Mouse (Mus musculus): ENCODE data around the gene Olfr1220. TPM values are rescaled to one million over a fixed set of nuclear protein-coding genes. Genes with fewer than 3 reads are reported as not detected.

Gene Olfr1220
- not detected in 2 replicates for polyA plus RNA-seq (2016; fragmentation: Nextera tagmentation; extraction: Ambion mirVana)

DNA sequence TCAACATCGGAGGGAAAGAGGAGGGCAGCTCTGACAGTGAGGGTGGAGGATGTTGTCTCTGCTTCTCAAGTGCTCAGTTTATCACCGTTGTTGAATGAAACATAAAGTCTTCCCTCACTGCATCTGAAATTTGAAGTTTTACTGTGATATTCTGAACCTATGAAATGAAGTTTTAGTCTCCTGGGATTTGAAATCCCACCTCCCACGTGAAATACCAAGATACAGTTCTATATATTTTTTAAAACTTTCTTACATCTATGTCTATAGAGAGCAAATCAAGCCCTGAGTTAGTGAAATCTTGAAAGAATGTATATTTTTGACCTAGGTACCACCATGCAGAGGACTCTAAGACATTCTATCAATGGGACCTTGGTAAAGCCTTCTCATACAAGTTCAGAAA is at the start of gene Olfr1220:
Gene Olfr1220, minus strand, starts transcription at position 101 of the 400 bp plus-strand sequence.
- no peak within 1 kb of the TSS for H3K4me3 ChIP-seq (replicated peaks)
- 82% methylated on average over 3 of the region's 3 CpGs for WGBS
- no peaks in the 10 kb centered on the region for H3K36me3 ChIP-seq
- ATAC-seq (ENCODE audit: insufficient number of reproducible peaks, insufficient read depth, low FRiP score, low TSS enrichment, low read depth) = no peak
- H3K27me3 ChIP-seq = no peaks in the 10 kb centered on the region
- no peak within 1 kb of the TSS for H3K4me2 ChIP-seq
- no peaks in the 10 kb centered on the region for H3K9me3 ChIP-seq
- H3K4me1 ChIP-seq (replicated peaks) = no peaks in the 10 kb centered on the region
- no peak within 1 kb of the TSS for H3K9ac ChIP-seq (replicated peaks)
- no peak within 1 kb of the TSS for H3K27ac ChIP-seq

DNA sequence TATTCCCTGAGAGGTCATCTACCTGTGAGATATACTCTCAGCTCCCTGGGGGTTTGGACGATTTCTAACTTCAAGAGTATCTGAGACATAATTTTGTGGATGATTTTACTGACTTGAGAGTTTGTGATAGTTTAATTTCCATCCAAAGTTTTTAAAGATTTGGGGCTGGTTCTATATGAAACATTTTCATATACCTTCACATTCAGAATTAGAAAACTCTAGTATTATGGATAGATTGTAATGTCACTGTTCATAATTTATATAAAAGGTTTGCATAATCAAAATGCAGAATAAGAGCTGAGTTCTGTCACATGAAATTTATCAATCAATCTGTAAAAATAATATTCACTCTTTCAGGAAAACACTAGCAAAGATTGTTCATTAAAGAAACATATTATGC is 44.8 kb upstream of the Olfr1220 start, which contains the start of gene Olfr1223:
Gene Olfr1223, minus strand, starts transcription at position 101 of the 400 bp plus-strand sequence.
- H3K27me3 ChIP-seq = no peaks in the 10 kb centered on the region
- H3K4me3 ChIP-seq (replicated peaks) = no peak within 1 kb of the TSS
- H3K4me1 ChIP-seq (replicated peaks) = no peaks in the 10 kb centered on the region
- no peak within 1 kb of the TSS for H3K27ac ChIP-seq
- no peak within 1 kb of the TSS for H3K9ac ChIP-seq (replicated peaks)
- H3K9me3 ChIP-seq = no peaks in the 10 kb centered on the region
- 69% methylated on average over 1 of the region's 1 CpGs for WGBS
- no peak for ATAC-seq (ENCODE audit: insufficient number of reproducible peaks, insufficient read depth, low FRiP score, low TSS enrichment, low read depth)
- no peaks in the 10 kb centered on the region for H3K36me3 ChIP-seq
- H3K4me2 ChIP-seq = no peak within 1 kb of the TSS

DNA sequence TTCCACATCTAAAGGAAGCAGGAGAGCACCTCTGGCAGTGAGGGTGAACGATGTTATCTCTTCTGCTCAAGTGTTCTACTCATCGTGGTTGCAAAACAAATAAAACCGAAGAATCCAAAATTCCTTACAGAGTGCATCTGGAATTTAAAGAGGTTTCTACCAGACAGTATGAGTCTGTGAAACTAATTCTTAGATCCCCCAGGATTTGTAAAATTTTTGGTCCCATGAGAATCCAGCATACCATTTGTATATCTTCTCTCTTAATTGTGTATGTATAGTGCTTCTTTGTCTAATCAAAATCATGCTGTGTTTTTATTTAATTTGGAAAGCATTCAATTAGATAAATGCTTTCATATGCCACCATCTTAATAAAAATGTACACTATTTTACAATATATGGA is 26.3 kb upstream of the Olfr1220 start, which contains the start of gene Olfr1222:
Gene Olfr1222, minus strand, starts transcription at position 101 of the 400 bp plus-strand sequence.
- Histone ChIP-seq H3K27me3 (no peaks in the 10 kb centered on the region), H3K9me3 (no peaks in the 10 kb centered on the region), H3K4me1 (replicated peaks) (no peaks in the 10 kb centered on the region), H3K4me3 (replicated peaks) (no peak within 1 kb of the TSS), H3K36me3 (no peaks in the 10 kb centered on the region), H3K27ac (no peak within 1 kb of the TSS), H3K9ac (replicated peaks) (no peak within 1 kb of the TSS), H3K4me2 (no peak within 1 kb of the TSS)
- WGBS = 83% methylated on average over 3 of the region's 3 CpGs
- no peak for ATAC-seq (ENCODE audit: insufficient number of reproducible peaks, insufficient read depth, low FRiP score, low TSS enrichment, low read depth)

DNA sequence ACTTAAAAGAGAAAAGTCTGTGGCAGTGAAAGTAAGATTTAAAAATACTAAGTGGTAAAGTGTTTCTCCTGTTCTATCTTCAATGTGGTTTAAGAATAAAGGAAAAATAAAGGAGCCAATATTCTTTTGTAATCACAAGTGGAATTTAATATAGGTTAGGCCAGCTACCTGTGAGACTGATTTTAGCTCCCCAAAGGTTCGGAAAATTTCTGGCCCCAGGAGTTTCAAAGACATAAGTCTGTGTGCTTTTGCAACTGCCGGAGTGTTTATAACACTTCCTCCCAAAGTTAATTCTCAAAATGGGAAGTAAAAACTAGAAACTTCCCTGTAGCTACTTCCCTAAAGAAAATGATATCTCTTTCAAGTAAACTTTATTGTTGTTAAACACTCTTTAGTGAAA is 10.5 kb upstream of the Olfr1220 start, which contains the start of gene Olfr1221:
Gene Olfr1221, minus strand, starts transcription at position 101 of the 400 bp plus-strand sequence.
- no peaks in the 10 kb centered on the region for H3K4me1 ChIP-seq (replicated peaks)
- WGBS = 90% methylated on average over 2 of the region's 2 CpGs
- H3K9me3 ChIP-seq = no peaks in the 10 kb centered on the region
- H3K27me3 ChIP-seq = no peaks in the 10 kb centered on the region
- no peak within 1 kb of the TSS for H3K9ac ChIP-seq (replicated peaks)
- H3K4me3 ChIP-seq (replicated peaks) = no peak within 1 kb of the TSS
- H3K36me3 ChIP-seq = no peaks in the 10 kb centered on the region
- ATAC-seq (ENCODE audit: insufficient number of reproducible peaks, insufficient read depth, low FRiP score, low TSS enrichment, low read depth) = no peak
- no peak within 1 kb of the TSS for H3K27ac ChIP-seq
- no peak within 1 kb of the TSS for H3K4me2 ChIP-seq

DNA sequence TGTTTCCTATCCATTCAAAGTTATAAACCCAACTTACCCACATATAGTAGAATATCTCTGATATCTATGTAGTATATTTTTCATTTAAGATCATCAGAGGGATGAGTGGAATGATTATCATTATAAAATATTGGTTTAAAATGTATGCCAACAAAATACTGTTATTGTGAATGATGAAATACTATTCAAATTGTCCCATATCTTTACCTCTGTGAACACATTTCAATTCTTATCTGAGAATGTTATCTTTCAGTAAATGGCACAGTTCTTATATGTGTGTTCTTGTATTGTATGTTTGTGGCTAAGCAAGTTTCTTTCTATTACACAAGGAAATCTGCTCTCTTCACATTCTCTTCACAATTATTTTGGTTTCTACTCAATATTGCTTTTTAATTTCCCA is 984 bp downstream of the Olfr1220 start:
- Histone ChIP-seq H3K9ac (replicated peaks) (no peak overlapping the region), H3K4me1 (replicated peaks) (no peaks in the 10 kb centered on the region)

DNA sequence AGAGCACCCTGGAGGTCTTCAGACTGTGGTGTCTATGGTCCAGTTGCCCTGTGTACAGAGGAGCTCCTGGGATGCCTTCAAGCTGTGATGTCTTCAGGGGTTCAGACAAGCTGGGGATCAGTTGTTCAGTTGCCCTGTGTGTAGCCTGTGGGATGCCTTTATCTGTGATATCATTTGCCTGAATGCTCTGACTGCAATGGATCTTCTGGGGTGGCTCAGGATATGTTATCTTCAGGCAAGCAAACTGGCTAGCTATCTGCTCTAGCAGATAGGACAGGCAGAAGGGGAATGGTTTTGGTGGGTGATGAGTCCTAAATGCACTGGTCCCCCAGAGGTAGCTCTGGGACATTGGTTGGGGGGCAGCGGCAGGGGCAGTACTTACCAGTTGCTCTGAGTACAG is 12.8 kb downstream of the Olfr1220 start:
- Histone ChIP-seq H3K9ac (replicated peaks) (no peak overlapping the region), H3K36me3 (no peaks in the 10 kb centered on the region), H3K27me3 (no peaks in the 10 kb centered on the region), H3K4me1 (replicated peaks) (no peaks in the 10 kb centered on the region), H3K27ac (no peak overlapping the region), H3K4me2 (no peak overlapping the region), H3K9me3 (no peaks in the 10 kb centered on the region), H3K4me3 (replicated peaks) (no peak overlapping the region)
- WGBS = 92% methylated on average over 1 of the region's 1 CpGs
- ATAC-seq (ENCODE audit: insufficient number of reproducible peaks, insufficient read depth, low FRiP score, low TSS enrichment, low read depth) = no peak

More for the DNA sequence above, 984 bp downstream of the Olfr1220 start:
- H3K4me3 ChIP-seq (replicated peaks) = no peak overlapping the region
- no peaks in the 10 kb centered on the region for H3K9me3 ChIP-seq
- H3K36me3 ChIP-seq = no peaks in the 10 kb centered on the region
- no peaks in the 10 kb centered on the region for H3K27me3 ChIP-seq
- H3K27ac ChIP-seq = no peak overlapping the region
- no peak for ATAC-seq (ENCODE audit: insufficient number of reproducible peaks, insufficient read depth, low FRiP score, low TSS enrichment, low read depth)
- H3K4me2 ChIP-seq = no peak overlapping the region

DNA sequence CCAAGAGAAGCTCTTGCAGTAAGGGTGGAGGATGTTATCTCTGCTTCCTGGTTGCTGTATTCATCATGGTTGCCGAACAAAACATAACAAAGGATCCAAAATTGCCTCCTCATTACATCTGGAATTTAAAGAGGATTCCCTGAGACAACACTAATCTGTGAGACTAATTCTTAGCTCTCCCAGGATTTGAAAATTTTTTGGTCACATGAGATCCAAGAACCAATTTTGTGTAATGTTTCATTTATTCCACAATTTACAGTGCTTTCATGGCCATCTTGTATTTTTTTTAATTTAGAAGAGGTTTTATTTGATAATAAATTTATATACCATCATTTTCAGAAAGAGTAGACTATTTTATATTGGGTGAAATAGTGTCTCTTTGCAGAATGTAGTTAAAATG is 23.2 kb downstream of the Olfr1220 start, which contains the start of gene Olfr1219:
Gene Olfr1219, minus strand, starts transcription at position 101 of the 400 bp plus-strand sequence.
- H3K9ac ChIP-seq (replicated peaks) = no peak within 1 kb of the TSS
- H3K4me3 ChIP-seq (replicated peaks) = no peak within 1 kb of the TSS
- H3K27ac ChIP-seq = no peak within 1 kb of the TSS
- no peak within 1 kb of the TSS for H3K4me2 ChIP-seq
- no peaks in the 10 kb centered on the region for H3K9me3 ChIP-seq
- 69% methylated on average over 1 of the region's 1 CpGs for WGBS
- no peak for ATAC-seq (ENCODE audit: insufficient number of reproducible peaks, insufficient read depth, low FRiP score, low TSS enrichment, low read depth)
- no peaks in the 10 kb centered on the region for H3K4me1 ChIP-seq (replicated peaks)
- no peaks in the 10 kb centered on the region for H3K27me3 ChIP-seq
- H3K36me3 ChIP-seq = no peaks in the 10 kb centered on the region

DNA sequence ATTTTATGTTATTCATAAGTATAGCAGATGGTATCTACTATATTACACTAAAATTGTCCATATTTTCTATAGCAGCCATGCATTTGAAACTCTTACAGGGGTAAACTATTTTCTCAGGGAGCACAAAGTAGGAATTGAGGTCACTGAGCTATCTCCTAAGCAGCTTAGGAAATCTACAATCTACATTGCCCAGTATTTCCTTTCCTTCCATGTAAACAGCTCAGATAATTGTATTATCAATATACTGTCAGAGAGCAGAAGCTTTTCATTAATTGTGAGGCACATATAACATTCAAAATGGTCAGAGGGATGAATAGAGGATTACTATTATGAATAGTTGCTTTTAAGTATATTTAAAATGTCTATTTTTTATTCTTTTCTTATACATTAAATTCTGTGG is 25.1 kb downstream of the Olfr1220 start:
- no peak for ATAC-seq (ENCODE audit: insufficient number of reproducible peaks, insufficient read depth, low FRiP score, low TSS enrichment, low read depth)
- Histone ChIP-seq H3K27ac (no peak overlapping the region), H3K4me2 (no peak overlapping the region), H3K4me1 (replicated peaks) (no peaks in the 10 kb centered on the region), H3K36me3 (no peaks in the 10 kb centered on the region), H3K9me3 (no peaks in the 10 kb centered on the region), H3K4me3 (replicated peaks) (no peak overlapping the region), H3K9ac (replicated peaks) (no peak overlapping the region), H3K27me3 (no peaks in the 10 kb centered on the region)

DNA sequence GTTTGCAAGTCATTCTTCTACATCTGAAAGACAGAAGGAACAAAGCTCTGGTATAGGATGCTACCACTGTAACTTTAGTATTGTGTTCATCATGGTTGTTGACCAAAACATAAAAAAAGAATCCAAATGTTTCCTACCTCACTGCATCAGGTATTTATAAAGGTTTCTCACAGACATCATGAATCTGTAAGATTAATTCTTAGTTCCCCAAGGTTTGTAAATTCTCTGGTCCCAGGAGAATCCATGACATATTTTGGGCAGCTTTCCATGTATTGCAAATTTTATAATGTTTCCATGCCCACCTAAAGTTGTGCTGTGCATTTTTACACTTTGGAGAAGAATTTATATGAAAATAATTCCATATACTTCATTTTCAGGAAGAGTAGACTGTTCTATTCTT is 45.5 kb downstream of the Olfr1220 start, which contains the start of gene Olfr1218:
Gene Olfr1218, minus strand, starts transcription at position 101 of the 400 bp plus-strand sequence.
- no peak within 1 kb of the TSS for H3K4me2 ChIP-seq
- H3K36me3 ChIP-seq = no peaks in the 10 kb centered on the region
- no peaks in the 10 kb centered on the region for H3K27me3 ChIP-seq
- H3K27ac ChIP-seq = no peak within 1 kb of the TSS
- no peak within 1 kb of the TSS for H3K4me3 ChIP-seq (replicated peaks)
- H3K9ac ChIP-seq (replicated peaks) = no peak within 1 kb of the TSS
- H3K9me3 ChIP-seq = no peaks in the 10 kb centered on the region
- no peak for ATAC-seq (ENCODE audit: insufficient number of reproducible peaks, insufficient read depth, low FRiP score, low TSS enrichment, low read depth)
- H3K4me1 ChIP-seq (replicated peaks) = no peaks in the 10 kb centered on the region

Other genes starting within 250 kb of the Olfr1220 start
- gene Olfr1206, start 243.6 kb downstream of the Olfr1220 start, polyA plus RNA-seq (2016; fragmentation: Nextera tagmentation; extraction: Ambion mirVana) = not detected in 2 replicates
- not detected in 2 replicates for gene Olfr1208, start 204.5 kb downstream of the Olfr1220 start, polyA plus RNA-seq (2016; fragmentation: Nextera tagmentation; extraction: Ambion mirVana)
- not detected in 2 replicates for gene Olfr1209, start 191.7 kb downstream of the Olfr1220 start, polyA plus RNA-seq (2016; fragmentation: Nextera tagmentation; extraction: Ambion mirVana)
- gene Olfr1211, start 168.7 kb downstream of the Olfr1220 start, polyA plus RNA-seq (2016; fragmentation: Nextera tagmentation; extraction: Ambion mirVana) = not detected in 2 replicates
- not detected in 2 replicates for gene Olfr1212, start 152.9 kb downstream of the Olfr1220 start, polyA plus RNA-seq (2016; fragmentation: Nextera tagmentation; extraction: Ambion mirVana)
- not detected in 2 replicates for gene Gm13762, start 126.6 kb downstream of the Olfr1220 start, polyA plus RNA-seq (2016; fragmentation: Nextera tagmentation; extraction: Ambion mirVana)
- gene Olfr1214, start 114.2 kb downstream of the Olfr1220 start, polyA plus RNA-seq (2016; fragmentation: Nextera tagmentation; extraction: Ambion mirVana) = not detected in 2 replicates
- not detected in 2 replicates for gene Olfr1215, start 99.9 kb downstream of the Olfr1220 start, polyA plus RNA-seq (2016; fragmentation: Nextera tagmentation; extraction: Ambion mirVana)
- not detected in 2 replicates for gene Olfr1216, start 88.5 kb downstream of the Olfr1220 start, polyA plus RNA-seq (2016; fragmentation: Nextera tagmentation; extraction: Ambion mirVana)
- gene Olfr1217, start 74.8 kb downstream of the Olfr1220 start, polyA plus RNA-seq (2016; fragmentation: Nextera tagmentation; extraction: Ambion mirVana) = not detected in 2 replicates
- not detected in 2 replicates for gene Olfr1218, start 45.6 kb downstream of the Olfr1220 start, polyA plus RNA-seq (2016; fragmentation: Nextera tagmentation; extraction: Ambion mirVana)
- not detected in 2 replicates for gene Olfr1219, start 23.3 kb downstream of the Olfr1220 start, polyA plus RNA-seq (2016; fragmentation: Nextera tagmentation; extraction: Ambion mirVana)
- gene Olfr1221, start 10.4 kb upstream of the Olfr1220 start, polyA plus RNA-seq (2016; fragmentation: Nextera tagmentation; extraction: Ambion mirVana) = not detected in 2 replicates
- not detected in 2 replicates for gene Olfr1222, start 26.2 kb upstream of the Olfr1220 start, polyA plus RNA-seq (2016; fragmentation: Nextera tagmentation; extraction: Ambion mirVana)
- gene Olfr1223, start 44.7 kb upstream of the Olfr1220 start, polyA plus RNA-seq (2016; fragmentation: Nextera tagmentation; extraction: Ambion mirVana) = not detected in 2 replicates
- gene Olfr1224-ps1, start 57.3 kb upstream of the Olfr1220 start, polyA plus RNA-seq (2016; fragmentation: Nextera tagmentation; extraction: Ambion mirVana) = not detected in 2 replicates
- gene Olfr1225, start 67.8 kb upstream of the Olfr1220 start, polyA plus RNA-seq (2016; fragmentation: Nextera tagmentation; extraction: Ambion mirVana) = not detected in 2 replicates
- gene Olfr1226, start 93.2 kb upstream of the Olfr1220 start, polyA plus RNA-seq (2016; fragmentation: Nextera tagmentation; extraction: Ambion mirVana) = not detected in 2 replicates
- not detected in 2 replicates for gene Olfr1228, start 147.2 kb upstream of the Olfr1220 start, polyA plus RNA-seq (2016; fragmentation: Nextera tagmentation; extraction: Ambion mirVana)
- gene Olfr1229, start 181.2 kb upstream of the Olfr1220 start, polyA plus RNA-seq (2016; fragmentation: Nextera tagmentation; extraction: Ambion mirVana) = not detected in 2 replicates
- not detected in 2 replicates for gene Olfr1230, start 190.4 kb upstream of the Olfr1220 start, polyA plus RNA-seq (2016; fragmentation: Nextera tagmentation; extraction: Ambion mirVana)
- not detected in 2 replicates for gene Olfr1231, start 200.2 kb upstream of the Olfr1220 start, polyA plus RNA-seq (2016; fragmentation: Nextera tagmentation; extraction: Ambion mirVana)
- gene Olfr1232, start 222.8 kb upstream of the Olfr1220 start, polyA plus RNA-seq (2016; fragmentation: Nextera tagmentation; extraction: Ambion mirVana) = not detected in 2 replicates
- not detected in 2 replicates for gene Olfr1233, start 235.6 kb upstream of the Olfr1220 start, polyA plus RNA-seq (2016; fragmentation: Nextera tagmentation; extraction: Ambion mirVana)

Data from limb, embryonic 12.5 days (tissue).